Mouse (Mus musculus): ENCODE results near the gene Tmem259.

Gene Tmem259

GRCm38 (mm10) chr10:79989272-79989786 lies 5.2 kb upstream of the Tmem259 start:
- in situ Hi-C loops (cut with MboI, MseI) = loop anchor here in 1 of 2 experiments (5.0 to 10.0 kb wide), 3 partner anchors 43 to 155 kb away; partner anchors contain the start of genes Cbarp, Midn and Stk11

- in situ Hi-C loops (cut with MboI, MseI) = loop anchor here in 1 of 2 experiments (5.0 to 10.0 kb wide), 3 partner anchors 44 to 156 kb away; partner anchors contain the start of genes Cbarp, Midn and Stk11
These were observed 4.6 kb upstream of the Tmem259 start, which contains the start of gene Cnn2 for GRCm38 (mm10) chr10:79988506-79989271. Gene Cnn2 (plus strand): TSS chr10:79988584.

GRCm38 (mm10) chr10:79987771-79988505 lies 3.8 kb upstream of the Tmem259 start:
- in situ Hi-C loops (cut with MboI, MseI) = loop anchor here in 1 of 2 experiments (5.0 to 10.0 kb wide), 3 partner anchors 44 to 157 kb away; partner anchors contain the start of genes Cbarp, Midn and Stk11

GRCm38 (mm10) chr10:79986963-79987362 lies 2.8 kb upstream of the Tmem259 start:
- in situ Hi-C loops (cut with MboI, MseI) = loop anchor here in 1 of 2 experiments (5.0 to 10.0 kb wide), 3 partner anchors 45 to 158 kb away; partner anchors contain the start of genes Cbarp, Midn and Stk11

GRCm38 (mm10) chr10:79986232-79986878 lies 2.2 kb upstream of the Tmem259 start:
- in situ Hi-C loops (cut with MboI, MseI) = loop anchor here in 1 of 2 experiments (5.0 to 10.0 kb wide), 3 partner anchors 46 to 158 kb away; partner anchors contain the start of genes Cbarp, Midn and Stk11

GRCm38 (mm10) chr10:79985334-79986231 lies 1.5 kb upstream of the Tmem259 start:
- in situ Hi-C loops (cut with MboI, MseI) = loop anchor here in 1 of 2 experiments (5.0 to 10.0 kb wide), 3 partner anchors 47 to 159 kb away; partner anchors contain the start of genes Cbarp, Midn and Stk11

GRCm38 (mm10) chr10:79984871-79985270 lies 741 bp upstream of the Tmem259 start:
- in situ Hi-C loops (cut with MboI, MseI) = loop anchor here in 1 of 2 experiments (5.0 to 10.0 kb wide), 3 partner anchors 47 to 160 kb away; partner anchors contain the start of genes Cbarp, Midn and Stk11

- in situ Hi-C loops (cut with MboI, MseI) = loop anchor here in 1 of 2 experiments (10.0 kb wide), 1 partner anchor 161 kb away; the partner anchor contains the start of genes Cbarp and Midn
These were observed 460 bp downstream of the Tmem259 start for GRCm38 (mm10) chr10:79983670-79984069.

- in situ Hi-C loops (cut with MboI, MseI) = loop anchor here in 1 of 2 experiments (10.0 kb wide), 1 partner anchor 162 kb away; the partner anchor contains the start of genes Cbarp and Midn
These were observed 925 bp downstream of the Tmem259 start for GRCm38 (mm10) chr10:79983205-79983604.

GRCm38 (mm10) chr10:79979401-79980155 lies 4.6 kb downstream of the Tmem259 start:
- in situ Hi-C loops (cut with MboI, MseI) = loop anchor here in 1 of 2 experiments (10.0 kb wide), 1 partner anchor 165 kb away; the partner anchor contains the start of genes Cbarp and Midn

GRCm38 (mm10) chr10:79978061-79978460 lies 6.1 kb downstream of the Tmem259 start:
- in situ Hi-C loops (cut with MboI, MseI) = no loop called here

GRCm38 (mm10) chr10:79977324-79977723 lies 6.8 kb downstream of the Tmem259 start:
- in situ Hi-C loops (cut with MboI, MseI) = no loop called here

- in situ Hi-C loops (cut with MboI, MseI) = no loop called here
These were observed 7.4 kb downstream of the Tmem259 start for GRCm38 (mm10) chr10:79976722-79977107.

- in situ Hi-C loops (cut with MboI, MseI) = no loop called here
These were observed 7.9 kb downstream of the Tmem259 start for GRCm38 (mm10) chr10:79976071-79976721.

GRCm38 (mm10) chr10:79974668-79975067 lies 9.5 kb downstream of the Tmem259 start:
- in situ Hi-C loops (cut with MboI, MseI) = no loop called here

GRCm38 (mm10) chr10:79974087-79974486 lies 10.0 kb downstream of the Tmem259 start:
- in situ Hi-C loops (cut with MboI, MseI) = no loop called here

GRCm38 (mm10) chr10:79972831-79973230 lies 11.3 kb downstream of the Tmem259 start:
- in situ Hi-C loops (cut with MboI, MseI) = no loop called here

- in situ Hi-C loops (cut with MboI, MseI) = no loop called here
These were observed 13.0 kb downstream of the Tmem259 start for GRCm38 (mm10) chr10:79971183-79971497.

All from T-helper 17 cell (primary cell).